Mouse (Mus musculus) spleen, adult 18-20 months (tissue): ENCODE results near the gene Ugcg.
"Not testable (repeated sequence)": the region's sequence is repeated elsewhere in the genome, so short reads cannot be mapped to it uniquely, and the experiment has no call there.

ENCODE experiments used
- DNase-seq, 2 experiments: peaks; one replicate each; pipeline ENCODE4 v3.0.0; 2022; ENCODE audit warnings: mixed read lengths in 2 of 2

Ugcg gene

DNA sequence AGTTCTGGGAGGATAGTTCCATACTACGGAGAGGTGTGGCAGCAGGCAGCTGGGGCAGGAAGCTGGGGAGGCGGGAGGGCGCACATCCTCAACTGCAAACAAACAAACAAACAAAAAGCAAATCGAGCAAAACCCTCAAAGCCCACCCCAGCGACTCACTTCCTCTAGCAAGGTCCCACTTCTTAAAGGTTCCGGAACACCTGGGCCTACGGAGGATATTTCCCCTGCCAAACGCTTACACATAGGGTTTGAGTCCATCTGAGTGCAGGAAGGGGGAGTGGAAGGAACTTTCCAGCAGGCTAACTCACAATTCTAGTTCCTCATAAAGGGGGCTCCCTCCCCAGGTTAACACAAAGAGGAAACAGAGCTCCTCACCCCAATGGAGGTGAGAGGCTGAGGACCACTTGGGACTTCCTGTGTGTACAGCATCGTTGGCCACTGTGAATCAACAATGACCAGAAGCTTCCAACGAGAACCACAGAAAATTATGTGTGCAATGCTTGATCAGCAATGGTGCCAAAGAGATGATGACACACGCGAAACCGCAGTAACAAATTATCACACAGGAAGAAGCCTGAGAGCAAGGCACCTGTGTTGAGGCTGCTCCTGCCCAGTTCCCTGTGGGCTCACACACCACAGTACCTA is 71.9 kb downstream of the Ugcg start:
- peak; percentile 50 to 54 for DNase-seq

DNA sequence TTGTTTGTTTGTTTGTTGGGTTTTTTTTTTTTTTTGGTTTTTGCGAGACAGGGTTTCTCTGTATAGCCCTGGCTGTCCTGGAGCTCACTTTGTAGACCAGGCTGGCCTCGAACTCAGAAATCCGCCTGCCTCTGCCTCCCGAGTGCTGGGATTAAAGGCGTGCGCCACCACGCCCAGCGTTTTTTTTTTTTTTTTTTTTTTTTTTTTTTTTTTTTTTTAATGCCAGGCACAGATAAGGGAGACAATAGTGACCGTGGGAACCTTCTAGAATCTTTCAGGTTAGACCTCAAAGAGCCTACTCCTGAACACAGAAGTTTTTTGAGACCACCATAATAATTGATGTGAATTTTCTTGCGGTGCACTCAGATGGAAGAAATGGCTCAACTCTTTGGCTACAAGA is 72.5 kb downstream of the Ugcg start:
- not testable (repeated sequence) for DNase-seq

GRCm38 (mm10) chr4:59262156-59262555 is 73.1 kb downstream of the Ugcg start:
- DNase-seq = no peak

- no peak for DNase-seq
These were observed 74.4 kb downstream of the Ugcg start for GRCm38 (mm10) chr4:59263418-59263817.

DNA sequence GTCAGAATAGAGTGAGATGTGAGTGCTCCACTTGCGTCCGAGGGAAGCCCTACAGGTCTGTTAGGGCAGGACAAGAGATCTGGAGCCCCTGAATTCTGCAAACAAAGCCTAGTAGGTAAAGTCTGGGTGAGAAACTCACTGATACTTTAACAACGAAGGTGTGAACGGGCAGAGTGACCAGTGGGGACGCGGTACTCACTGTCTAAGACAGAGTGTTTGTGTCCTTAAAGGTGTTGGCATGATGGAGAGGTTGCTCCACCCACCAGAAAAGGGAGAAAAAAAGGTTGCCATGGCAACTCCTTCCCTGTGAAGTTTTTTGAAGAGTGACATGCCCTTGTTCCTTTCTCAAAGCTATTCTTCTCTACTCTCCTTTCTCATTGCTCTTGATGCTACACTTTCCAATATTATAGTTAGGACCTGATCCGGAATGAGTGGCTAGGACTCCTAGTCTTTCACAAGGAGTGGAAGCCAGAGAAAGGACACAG is 75.6 kb downstream of the Ugcg start:
- DNase-seq = no peak

DNA sequence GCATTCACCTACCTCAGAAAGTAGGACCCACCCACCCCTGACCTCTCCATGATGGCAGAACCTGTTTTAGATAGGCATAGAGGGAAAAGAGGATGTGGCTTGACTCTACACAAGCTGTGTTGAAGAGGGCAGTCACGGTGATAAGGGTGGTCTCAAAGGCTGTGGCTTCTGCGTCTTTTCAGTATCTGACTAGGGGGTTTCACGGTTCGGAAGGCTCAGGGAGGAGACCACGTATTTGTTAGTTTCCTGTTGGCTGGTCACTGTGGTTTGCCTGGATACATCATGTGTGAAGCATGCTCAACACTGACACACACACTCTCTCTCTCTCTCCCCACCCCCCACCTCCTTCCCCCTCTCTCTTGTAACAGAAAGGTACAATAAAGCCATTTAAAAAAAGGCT is 76.1 kb downstream of the Ugcg start:
- peak in 1 of 2 experiments; percentile 32 for DNase-seq

DNA sequence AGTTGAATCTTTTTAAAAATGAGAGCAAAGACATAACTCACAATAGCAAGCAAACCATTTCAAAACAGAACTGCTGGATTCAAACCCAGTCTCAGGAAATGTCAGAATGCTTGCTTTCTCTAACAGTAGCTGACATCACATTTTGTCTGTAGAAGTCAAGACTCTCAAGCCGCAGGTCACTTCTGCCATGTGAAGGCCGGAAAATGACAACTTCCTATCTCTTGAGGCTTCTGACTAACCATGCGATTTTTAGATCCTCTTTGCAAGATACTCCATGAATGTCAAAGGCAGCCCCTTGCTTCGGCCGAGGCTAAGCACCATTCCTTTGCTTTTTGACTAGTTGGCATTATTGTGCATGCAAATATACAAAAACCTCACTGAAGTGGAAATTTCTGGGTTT is 76.6 kb downstream of the Ugcg start:
- DNase-seq = no peak
